Mouse (Mus musculus) yolk sac, embryonic 10.5 days (tissue): Measurements from ENCODE around the gene Elk3.

Experiments
- DNase-seq: peaks from one replicate; pipeline ENCODE4 v3.0.0-alpha.2; 2017; ENCODE audit warnings: low spot score

Gene Elk3

GRCm38 (mm10) chr10:93267509-93267908 lies 43.4 kb downstream of the Elk3 start:
- DNase-seq = no peak

- DNase-seq = no peak
Observed at GRCm38 (mm10) chr10:93266521-93266920, 44.4 kb downstream of the Elk3 start.

GRCm38 (mm10) chr10:93265833-93266232 lies 45.1 kb downstream of the Elk3 start:
- DNase-seq = no peak

DNA sequence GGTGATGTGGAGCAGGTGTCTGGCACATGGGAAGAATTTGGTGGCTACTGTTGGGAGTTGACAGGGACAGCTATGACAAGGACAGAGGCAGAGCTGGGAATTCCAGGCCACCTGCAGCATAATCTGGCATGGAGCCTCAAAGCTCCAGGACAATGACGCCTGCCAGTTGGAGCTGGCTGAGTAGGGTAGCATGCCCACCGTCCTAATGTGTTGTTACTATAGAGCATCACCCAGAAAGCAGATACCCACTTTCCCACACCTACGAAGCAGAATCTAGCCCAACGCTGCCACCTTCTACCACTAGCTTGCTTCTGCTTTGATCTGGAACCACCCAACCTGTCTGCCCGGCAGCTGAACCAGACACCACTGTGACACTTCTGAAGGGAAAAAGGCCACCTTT lies 46.9 kb downstream of the Elk3 start:
- no peak for DNase-seq

DNA sequence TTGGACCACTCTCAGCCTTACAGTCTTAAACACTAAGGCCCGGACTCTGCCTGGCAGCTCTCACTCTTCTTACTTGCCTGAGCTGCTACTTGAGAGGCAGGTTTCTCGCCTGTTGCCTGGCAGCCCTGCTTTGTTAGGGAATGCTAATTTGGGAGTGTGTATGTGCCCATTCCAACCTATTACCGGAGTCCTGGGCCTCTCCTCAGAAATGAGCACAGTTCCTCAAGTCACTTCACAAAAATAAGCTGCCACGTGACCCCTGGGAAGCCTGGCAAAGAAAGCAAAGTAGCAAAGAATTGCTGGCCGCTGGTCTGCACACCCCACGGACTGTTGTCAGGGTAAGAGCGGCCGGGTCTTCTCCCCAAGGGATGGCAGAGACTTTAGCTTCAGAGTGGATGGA lies 47.5 kb downstream of the Elk3 start:
- no peak for DNase-seq

DNA sequence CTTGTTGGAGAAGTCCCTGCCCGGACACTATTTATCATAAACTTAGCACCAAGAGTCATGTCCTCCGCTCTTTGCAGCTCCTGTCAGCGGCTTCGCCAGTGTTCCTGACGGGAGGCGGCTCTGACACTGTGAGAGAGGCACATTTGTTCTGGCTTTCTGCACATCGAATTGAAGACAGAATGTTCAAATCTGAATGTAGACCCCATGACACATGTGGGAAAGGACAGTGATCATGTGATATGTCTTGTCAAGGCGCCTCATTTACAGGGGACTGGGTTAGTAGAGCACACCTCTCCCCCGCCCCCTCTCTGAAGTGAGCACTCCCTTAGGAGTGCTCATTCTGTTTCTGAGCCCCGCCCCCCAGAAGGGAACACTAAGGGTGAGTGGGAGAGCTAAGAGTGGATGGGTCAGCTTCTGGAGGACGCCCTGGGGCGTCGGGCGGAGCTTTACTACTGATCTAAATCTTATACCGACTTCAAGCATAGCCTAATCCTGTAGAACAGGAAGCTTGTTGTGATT lies 48.9 kb downstream of the Elk3 start:
- no peak for DNase-seq

DNA sequence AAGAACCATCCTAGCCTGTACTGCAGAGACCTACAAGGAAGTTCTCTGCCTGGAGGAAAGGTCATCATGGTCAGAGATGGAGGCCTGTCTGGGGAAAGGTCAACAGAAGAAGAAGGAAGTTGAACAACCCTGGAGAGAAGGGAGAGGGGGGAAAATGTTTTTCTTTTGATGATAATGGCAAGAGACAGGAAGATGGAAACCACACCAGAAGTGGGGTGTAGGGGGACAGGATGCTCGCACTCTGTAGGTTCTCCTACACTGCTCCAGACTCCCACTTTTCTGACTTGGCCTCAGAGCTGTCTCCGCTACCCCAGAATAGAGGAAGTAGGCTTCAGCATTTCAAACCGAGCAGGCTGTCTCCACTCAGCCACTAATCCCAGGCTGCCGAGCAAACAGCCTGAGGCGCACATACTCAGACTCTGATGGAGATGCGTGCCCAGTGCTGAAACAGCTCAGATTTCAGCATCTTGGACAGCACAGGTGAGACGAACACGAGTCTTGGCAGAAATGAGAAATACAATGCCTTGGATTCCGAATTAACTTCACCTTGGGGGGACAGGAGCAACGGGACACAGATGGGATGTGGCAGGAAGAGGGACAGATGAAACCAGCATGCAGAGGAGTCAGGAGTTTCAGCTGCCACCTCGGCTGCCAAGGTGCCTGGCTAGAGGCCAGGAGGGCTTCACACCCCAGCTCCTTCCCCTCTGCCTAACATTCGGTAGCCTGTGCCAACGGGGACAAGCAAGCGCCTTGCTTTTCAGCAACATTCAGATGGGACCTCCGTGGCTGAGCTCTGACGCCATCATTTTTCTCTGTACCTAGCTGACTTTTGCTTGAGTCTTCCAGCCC lies 49.6 kb downstream of the Elk3 start:
- DNase-seq = no peak

GRCm38 (mm10) chr10:93259826-93260225 lies 51.1 kb downstream of the Elk3 start:
- DNase-seq = no peak

DNA sequence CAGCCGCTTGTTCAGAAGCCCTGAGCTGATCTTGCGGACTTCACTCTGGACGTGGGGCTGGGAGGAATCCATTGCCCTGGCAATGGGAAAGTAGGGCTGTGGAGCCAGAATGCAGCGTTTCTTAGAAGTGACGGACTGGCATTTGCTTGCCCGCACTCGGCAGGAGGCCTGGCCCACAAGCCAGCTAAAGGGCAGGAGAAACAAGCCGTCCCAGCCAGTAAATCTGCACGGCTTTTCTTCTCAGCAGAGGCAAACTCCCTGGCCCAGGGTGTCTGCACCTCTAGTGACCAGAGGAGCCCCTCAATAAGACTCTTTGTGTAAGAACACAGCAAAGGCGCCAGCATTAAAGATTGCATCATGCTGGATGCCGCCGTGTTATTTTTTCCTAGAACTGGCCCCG lies 55.6 kb downstream of the Elk3 start:
- no peak for DNase-seq

DNA sequence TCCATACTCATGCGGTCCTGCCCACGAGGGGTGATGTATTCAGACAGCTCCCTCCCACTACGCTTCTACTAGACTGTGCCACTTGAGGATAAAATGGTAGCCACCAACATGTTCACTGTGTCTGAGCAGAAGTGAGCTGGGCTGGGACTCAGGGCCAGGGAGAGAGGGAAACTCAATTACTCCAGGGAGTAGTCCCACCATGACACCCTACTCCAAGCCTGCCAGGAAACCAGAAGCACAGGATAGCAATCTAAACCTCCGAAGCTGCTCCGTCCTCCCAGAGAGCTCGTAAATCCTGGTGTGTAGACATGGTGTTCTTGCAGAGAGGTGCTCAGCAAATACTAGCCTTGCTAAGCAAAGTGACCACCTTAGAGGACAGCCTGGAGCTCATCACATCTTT lies 57.8 kb downstream of the Elk3 start:
- no peak for DNase-seq

DNA sequence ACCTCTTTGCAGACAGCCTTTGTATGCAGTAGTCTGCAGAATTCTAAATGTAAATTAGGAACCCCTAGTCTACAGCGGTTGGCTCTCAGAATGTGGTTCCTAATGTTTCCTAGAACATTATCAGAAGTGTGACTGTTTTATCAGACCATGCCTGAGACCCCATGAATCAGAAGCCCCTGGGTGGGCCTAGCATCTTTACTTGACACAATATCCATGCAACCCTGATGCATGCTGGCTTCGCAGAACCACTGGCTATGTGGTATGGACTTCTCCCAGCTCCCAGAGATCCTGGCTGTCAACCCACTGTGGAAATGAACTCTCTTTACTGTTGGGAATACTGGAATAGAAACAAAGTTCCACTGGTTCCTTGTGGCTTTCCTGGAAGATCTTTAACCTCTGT lies 58.3 kb downstream of the Elk3 start:
- no peak for DNase-seq

- DNase-seq = no peak
Observed at GRCm38 (mm10) chr10:93251426-93251825, 59.5 kb downstream of the Elk3 start.

- DNase-seq = no peak
Observed at GRCm38 (mm10) chr10:93250436-93251317, 60.3 kb downstream of the Elk3 start.

GRCm38 (mm10) chr10:93249901-93250300 lies 61.0 kb downstream of the Elk3 start:
- no peak for DNase-seq

GRCm38 (mm10) chr10:93248416-93248815 lies 62.5 kb downstream of the Elk3 start:
- no peak for DNase-seq

DNA sequence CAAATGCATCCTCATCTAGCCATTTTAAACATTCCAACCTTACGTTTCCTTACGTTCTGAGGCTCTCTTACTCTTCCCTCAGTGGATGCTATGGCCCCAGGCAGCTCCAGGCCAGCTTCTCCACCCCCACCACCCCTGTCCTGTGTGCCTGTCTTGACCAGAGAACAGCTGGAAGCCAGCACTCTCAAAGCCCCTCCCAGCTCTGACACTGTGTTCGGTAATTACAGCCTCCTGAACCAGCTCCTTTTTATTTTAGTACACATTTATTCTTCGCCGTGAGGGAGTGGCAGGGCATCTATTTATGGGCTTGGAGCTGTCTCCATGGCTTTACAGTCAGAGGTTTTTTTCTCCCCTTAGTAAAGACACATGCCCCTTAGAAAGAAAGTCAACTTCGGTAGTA lies 63.0 kb downstream of the Elk3 start:
- no peak for DNase-seq

DNA sequence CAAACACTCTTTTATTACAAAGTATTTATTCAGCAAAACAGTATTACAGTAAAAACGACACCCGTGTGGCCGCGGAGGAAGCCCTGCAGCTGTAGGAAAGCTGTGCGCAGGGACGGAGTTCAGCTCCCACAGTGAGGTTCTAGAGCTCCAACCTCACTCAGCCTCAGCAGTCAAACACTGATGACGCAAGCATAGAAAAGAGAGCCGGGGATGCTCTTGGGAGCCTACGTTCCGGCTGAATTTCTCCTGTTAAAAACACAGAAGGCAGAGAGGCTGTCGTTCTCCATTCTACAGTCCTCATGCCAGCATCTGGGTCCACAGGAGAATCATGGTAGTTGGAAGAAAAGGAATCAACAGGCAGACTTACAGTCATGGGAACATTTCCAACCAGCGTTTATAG lies 63.5 kb downstream of the Elk3 start:
- DNase-seq = no peak

GRCm38 (mm10) chr10:93246185-93246920 lies 64.6 kb downstream of the Elk3 start:
- DNase-seq = no peak

DNA sequence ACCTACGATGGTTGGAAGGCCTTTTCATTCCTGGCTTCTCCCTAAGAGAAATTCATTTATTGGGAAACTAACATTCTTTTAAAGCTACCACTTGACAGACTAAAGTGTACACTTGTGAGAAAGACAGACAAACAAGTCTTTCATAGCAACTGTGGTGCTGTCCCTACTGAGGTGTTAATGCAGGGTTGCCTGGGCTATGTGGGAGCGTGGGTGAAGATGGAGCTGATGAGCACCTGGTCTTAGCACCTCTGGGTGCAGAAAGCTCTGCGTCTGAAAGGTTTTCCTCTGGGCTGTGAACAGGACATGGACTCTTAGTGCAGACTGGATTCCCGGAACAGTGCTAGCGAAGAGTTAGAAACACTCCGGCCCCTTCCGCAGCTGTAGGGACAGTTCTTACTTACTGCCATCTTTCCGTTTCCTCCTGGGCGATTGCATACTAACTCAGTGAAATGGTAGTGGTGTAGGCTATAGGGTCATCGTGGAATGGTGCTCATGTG lies 66.7 kb downstream of the Elk3 start:
- no peak for DNase-seq

GRCm38 (mm10) chr10:93242861-93243260 lies 68.1 kb downstream of the Elk3 start:
- no peak for DNase-seq

DNA sequence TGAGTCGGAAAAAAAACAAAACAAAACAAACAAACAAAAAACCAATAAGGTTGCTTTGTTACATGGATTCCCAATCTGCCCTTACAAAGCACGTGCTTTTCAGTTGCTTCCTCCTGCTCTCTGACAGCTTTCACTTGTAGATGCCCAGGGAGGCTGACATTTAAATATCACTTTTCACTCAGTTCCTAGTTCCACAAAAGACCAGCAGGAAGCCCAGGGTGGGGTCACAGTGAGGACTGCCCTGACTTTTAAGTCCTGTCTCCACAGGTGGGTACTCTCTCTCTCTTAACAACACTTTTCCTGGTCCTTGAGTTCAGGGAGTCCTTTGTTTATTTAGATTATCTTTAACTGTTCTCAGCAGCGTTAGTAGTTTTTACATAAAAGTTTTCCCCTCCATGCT lies 68.7 kb downstream of the Elk3 start:
- no peak for DNase-seq

DNA sequence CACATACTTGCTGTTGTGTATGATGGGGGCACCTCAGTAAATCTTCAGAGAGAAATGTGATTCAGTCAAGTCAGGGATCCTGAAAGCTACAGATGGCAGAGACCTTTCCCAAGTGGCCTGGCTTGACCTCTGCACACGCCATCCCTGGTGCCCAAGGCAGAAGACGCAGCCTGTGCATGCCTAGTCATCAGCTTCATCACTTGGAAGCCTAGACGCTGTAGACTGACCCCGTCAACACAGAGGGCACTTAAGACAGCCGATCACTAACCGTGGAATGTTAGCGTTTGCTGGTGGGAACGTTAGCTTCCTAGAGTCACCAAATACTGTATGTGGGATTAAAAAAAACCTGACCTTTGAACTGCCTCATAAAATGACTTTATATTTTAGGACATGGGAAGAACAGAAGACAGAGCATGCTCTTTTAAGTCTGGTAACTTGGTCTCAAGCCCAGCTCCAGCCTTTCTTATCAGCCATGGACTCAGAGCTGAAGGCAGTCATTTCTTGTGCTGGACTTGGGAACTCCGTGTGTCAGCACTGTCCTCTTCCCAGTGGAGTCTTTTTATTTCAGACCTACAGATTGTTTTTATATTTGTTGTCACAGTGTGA lies 71.6 kb downstream of the Elk3 start:
- no peak for DNase-seq
